Mouse (Mus musculus): ENCODE data around the gene Ccdc116.
"Not testable (repeated sequence)": the region's sequence is repeated elsewhere in the genome, so short reads cannot be mapped to it uniquely, and the experiment has no call there.

Gene Ccdc116

GRCm38 (mm10) chr16:17146772-17147235 lies at the start of gene Ccdc116:
TSS of gene Ccdc116 (minus strand) at chr16:17147229.
- peak; percentile 71 to 88 for DNase-seq

- DNase-seq: no peak
Measured at GRCm38 (mm10) chr16:17193823-17194222, 46.8 kb upstream of the Ccdc116 start.

- DNase-seq: no peak
Measured at GRCm38 (mm10) chr16:17185475-17185874, 38.4 kb upstream of the Ccdc116 start.

DNA sequence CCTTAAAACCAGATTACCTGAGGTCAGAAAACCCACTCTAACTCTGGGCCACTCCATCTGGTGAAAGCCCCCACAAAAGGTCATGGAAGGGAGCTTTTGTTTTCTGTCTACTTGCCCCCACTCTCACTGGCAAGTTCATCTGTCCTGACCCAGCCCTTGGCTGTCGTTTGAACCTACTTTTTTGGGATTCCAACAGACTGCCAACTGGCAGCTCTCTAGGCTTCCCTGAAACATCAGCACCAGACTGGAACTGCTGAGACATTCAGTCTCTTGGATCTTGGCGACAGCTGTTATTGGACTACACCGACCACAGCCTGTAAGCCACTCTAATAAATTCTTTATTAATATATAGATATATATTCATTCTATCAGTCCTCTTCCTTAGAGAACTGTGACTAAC lies 36.0 kb upstream of the Ccdc116 start:
- DNase-seq: no peak

- DNase-seq: no peak
Measured at GRCm38 (mm10) chr16:17182136-17182535, 35.1 kb upstream of the Ccdc116 start.

DNA sequence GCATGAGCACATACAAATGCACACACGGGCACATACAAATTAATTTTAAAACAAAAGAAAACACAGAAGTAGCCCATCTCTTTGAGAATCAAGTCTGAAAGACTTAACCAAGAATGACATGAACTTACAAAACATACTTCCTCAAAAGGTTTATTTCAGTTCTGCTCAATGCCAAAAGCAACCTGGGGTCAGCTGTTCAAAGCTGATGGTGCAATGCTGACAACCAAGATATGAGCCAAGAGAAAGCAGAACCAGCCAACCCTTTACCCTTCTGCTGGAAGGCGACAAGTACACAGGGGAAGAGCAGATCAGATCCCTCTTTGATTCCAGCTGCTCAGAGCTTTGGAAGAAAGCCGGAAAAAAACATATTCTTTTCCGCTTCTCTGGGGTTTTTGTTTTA lies 34.4 kb upstream of the Ccdc116 start:
- DNase-seq: peak in 1 of 2 experiments; percentile 16

DNA sequence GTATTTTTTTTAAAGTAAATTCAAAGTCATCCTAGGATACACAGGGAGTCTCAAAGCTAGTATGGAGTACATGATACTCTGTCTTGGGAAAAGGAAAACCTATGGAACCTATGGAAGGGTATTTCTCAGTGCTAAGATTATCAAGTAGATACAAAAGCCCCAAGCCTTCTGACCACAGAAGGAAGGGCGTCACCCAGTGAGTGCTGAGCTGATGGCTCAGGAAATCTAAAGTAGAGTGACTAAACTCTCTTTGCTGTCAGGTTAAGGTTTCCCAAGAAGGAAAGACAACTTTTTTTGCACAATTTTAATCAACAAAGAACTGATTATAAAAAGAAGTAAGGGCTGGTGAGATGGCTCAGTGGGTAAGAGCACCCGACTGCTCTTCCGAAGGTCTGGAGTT lies 32.7 kb upstream of the Ccdc116 start:
- DNase-seq: no peak

GRCm38 (mm10) chr16:17177623-17178170 lies 30.7 kb upstream of the Ccdc116 start:
- no peak for DNase-seq

DNA sequence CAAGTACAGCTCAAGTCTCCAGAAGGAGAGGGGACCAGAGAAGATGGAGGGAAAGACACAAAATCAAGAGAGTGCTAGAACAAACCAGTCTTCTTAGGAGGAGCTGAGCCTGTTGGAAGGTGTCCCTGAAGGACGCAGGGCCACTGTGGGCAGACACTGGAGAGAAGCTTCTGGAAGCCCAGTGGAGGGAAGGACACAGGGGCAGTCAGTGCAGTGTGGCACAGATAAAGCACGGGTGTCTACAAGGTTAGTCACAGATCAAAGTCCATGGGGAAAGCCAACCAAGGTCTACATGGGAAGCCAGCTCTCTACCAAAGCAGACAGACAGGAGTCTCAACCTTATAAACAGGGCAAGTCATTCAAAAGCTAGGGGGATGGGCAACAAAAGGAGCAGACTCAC lies 28.7 kb upstream of the Ccdc116 start:
- DNase-seq: no peak

- DNase-seq: no peak
Measured at GRCm38 (mm10) chr16:17168049-17168448, 21.0 kb upstream of the Ccdc116 start.

DNA sequence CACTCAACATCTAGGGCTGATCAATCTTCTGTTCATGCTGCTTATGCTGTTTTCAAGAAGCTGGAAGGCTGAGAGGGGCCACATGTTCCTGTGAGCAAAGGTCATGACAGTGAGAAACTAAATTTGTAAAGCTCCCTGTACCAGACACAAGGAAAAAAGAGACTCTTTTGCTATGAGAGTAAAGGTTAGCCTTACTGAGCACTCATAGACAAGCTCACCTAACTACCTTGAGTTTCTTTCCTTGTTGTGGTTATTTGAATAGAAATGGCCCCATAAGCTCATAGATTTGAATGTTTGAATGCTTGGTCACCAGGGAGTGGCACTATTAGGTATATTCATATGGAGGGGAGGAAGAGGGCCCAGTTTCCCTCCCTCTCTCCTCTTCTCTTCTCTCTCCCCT lies 20.1 kb upstream of the Ccdc116 start:
- DNase-seq: peak; percentile 23 to 29

GRCm38 (mm10) chr16:17165478-17165877 lies 18.4 kb upstream of the Ccdc116 start:
- DNase-seq: not testable (repeated sequence)

- peak; percentile 24 for DNase-seq
Measured at GRCm38 (mm10) chr16:17154346-17154745, 7.3 kb upstream of the Ccdc116 start.

- no peak for DNase-seq
Measured at GRCm38 (mm10) chr16:17151874-17152273, 4.8 kb upstream of the Ccdc116 start.

GRCm38 (mm10) chr16:17150520-17151258 lies 3.7 kb upstream of the Ccdc116 start:
- peak; percentile 51 to 53 for DNase-seq

DNA sequence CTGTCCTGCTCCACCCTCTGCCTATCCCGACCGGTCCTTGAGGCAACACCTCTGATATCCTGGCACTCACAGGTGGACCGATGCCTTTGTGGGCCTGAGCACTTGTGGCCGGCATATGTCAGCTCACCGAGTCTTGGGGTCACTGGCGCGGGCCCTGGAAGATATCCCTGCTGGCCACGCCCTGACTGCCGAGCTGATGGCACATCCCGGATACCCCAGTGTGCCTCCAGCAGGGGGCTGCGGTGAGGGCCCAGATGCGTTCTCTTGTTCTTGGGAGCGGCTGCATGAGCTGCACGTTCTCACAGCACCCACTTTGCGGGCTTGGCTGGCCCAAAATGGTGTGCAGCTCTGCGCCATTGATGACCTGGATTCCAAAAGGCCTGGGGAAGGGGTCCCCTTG lies 1.1 kb upstream of the Ccdc116 start:
- peak in 1 of 2 experiments; percentile 21 for DNase-seq

- DNase-seq: peak; percentile 23 to 36
Measured at GRCm38 (mm10) chr16:17147391-17147929, 431 bp upstream of the Ccdc116 start.

DNA sequence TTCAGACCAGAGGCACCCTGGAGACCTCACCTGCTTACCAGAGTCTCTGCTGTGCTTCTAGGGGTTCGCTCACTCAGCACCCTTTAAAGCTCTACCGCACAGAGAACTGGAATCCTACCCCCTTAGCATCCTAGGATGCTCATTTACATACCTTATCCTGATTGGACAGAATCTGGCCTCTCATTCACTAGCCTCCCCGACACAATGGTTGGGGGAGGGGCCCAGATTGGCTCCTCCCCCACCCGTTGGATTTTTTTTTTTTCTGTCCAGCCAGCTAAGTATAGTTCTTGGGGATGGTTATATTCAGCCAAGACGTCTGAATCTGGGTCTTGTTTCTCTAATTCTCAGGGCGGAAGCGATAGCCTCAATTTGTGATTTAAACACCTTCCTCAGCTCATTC lies 2.7 kb downstream of the Ccdc116 start, which contains the start of gene Ydjc:
Gene Ydjc (plus strand): TSS at position 283 of the 400 bp plus-strand sequence.
- DNase-seq: no peak

- DNase-seq: no peak
Measured at GRCm38 (mm10) chr16:17137355-17137754, 9.7 kb downstream of the Ccdc116 start.

GRCm38 (mm10) chr16:17132906-17133200 lies 14.2 kb downstream of the Ccdc116 start:
- DNase-seq: no peak

DNA sequence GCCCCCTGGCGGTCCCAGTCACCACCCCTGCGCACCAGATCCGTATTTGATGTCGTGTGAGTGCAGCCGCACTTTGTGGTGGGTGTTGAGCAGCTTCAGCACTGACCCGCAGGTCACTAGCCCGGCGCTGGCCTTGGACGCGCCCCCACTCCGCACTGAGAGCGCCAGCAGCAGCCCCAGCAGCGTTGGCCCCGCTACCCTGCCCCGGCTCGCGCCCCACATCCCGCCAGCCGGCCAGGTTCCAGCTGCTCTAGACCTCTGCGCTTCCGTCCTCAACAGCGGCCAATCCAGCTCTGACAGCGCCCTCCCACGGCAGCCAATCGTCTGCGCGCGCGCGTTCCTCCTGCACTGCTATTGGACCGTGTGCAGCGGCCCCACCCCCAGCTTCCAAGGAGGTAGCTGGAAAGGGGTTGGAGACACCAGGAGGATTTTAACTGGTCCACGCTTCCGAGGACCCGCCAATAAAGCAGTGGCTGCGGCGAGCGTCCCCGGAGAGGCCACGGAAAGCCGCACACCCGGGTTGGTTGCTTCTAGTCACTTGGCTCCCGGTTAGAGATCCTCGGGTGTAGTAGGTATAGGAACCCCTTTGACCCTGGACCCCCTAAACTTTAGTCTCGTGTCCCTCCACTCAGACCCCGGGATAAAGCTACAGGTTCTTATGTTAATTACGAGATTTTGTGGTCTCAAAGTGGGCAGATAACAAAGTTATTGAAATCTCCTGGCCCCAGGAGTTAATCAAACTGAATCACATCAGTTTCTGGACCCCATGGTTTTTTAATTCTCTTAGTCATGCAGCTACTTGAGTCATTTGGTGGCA lies 14.7 kb downstream of the Ccdc116 start, which contains the start of gene Sdf2l1:
Gene Sdf2l1 (minus strand): TSS at position 295 of the 817 bp plus-strand sequence.
- DNase-seq: peak; percentile 98 to 99

GRCm38 (mm10) chr16:17131191-17132088 lies 15.6 kb downstream of the Ccdc116 start:
- DNase-seq: peak in 1 of 2 experiments; percentile 29
